Mouse (Mus musculus): ENCODE measurements at regions not wholly inside any gene's neighbourhood (a gene's known extent, or its start where the extent isn't known, plus 50 kb on each side); places are given as distances from the start of the nearest gene placed in this dataset.

DNA sequence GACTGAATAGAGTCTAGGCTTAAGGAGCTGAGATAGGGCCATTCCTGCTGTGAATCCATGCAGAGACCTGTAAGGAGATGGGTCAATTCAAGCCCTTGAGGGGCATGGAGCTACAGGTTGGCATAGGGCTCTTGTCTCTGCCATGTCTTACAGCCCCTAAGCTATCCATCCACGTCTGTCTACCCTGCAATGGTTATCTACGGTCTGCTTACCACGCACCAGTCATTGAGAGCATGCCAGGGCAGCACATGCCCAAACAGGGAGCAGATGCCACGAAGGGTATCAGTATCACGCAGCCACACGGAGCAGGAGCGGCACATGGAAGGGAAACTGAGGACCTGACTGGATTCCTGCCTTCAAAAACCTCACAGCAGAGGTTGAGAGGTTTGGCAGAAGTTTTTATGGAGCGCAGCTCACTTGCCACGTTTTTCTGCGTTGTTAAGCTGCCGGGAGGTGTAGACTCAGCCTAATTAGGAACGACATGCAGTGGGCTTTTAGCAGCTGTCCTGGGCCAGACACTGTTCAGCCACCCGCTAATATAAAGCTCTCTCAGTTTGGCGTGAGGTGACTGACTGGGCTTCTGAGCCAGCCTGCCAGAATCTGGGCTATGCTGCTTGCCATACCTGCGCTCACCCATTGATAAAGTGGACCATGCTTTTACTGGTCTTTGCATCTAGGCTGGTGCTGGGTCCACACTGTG is 102.4 kb upstream of the Fstl4 start:
- DNase-seq (ENCODE audit: low read depth): peak; percentile 79
- no peak for TF ChIP-seq CTCF (IDR thresholded peaks at IDR 0.05; ENCODE audit: borderline replicate concordance, extremely low read depth, insufficient read depth, insufficient read length)
- TF ChIP-seq POLR2A (IDR thresholded peaks at IDR 0.05; ENCODE audit: borderline replicate concordance, extremely low read depth, insufficient read depth, insufficient read length, poor library complexity, severe bottlenecking): no peak

DNA sequence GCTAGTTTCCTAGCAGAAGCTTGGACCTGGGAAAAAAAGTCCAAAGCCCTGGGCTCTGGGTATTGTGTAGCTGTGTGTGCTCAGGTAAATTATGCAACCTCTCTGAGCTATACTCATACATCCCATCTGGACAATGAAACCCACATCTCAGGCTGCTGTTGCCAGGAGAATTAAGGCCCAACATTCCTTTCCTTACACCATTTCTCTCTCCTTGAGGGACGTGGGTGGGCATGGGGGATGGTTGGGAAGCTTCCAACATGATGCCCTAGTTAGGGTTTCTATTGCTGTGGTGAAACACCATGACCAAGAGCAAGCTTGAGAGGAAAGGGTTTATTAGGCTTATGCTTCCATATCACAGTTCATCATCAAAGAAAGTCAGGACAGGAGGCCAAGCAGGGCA is 99.1 kb upstream of the Fstl4 start:
- TF ChIP-seq POLR2A (IDR thresholded peaks at IDR 0.05; ENCODE audit: borderline replicate concordance, extremely low read depth, insufficient read depth, insufficient read length, poor library complexity, severe bottlenecking): no peak
- TF ChIP-seq CTCF (IDR thresholded peaks at IDR 0.05; ENCODE audit: borderline replicate concordance, extremely low read depth, insufficient read depth, insufficient read length): no peak
- no peak for DNase-seq (ENCODE audit: low read depth)

DNA sequence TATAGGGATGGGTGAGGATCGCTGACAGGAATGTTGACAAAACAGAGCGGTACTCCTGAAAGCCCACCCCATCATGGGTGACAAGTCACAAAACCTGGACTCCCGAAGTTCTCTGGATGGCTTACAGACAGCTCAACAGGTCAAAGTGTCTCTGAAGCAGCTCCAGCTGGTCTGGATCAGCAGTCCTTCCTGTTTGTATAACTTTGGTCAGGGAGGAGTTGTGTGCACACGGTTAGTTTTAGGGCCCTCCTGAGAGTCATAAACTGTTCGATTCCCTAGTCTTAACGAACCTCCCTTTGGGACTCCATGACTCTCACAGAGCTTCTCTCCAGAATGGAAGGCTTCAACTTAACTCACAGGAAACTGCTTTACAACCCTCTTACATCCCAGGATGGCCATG is 89.4 kb upstream of the Fstl4 start:
- TF ChIP-seq POLR2A (IDR thresholded peaks at IDR 0.05; ENCODE audit: borderline replicate concordance, extremely low read depth, insufficient read depth, insufficient read length, poor library complexity, severe bottlenecking) (no peak), CTCF (IDR thresholded peaks at IDR 0.05; ENCODE audit: borderline replicate concordance, extremely low read depth, insufficient read depth, insufficient read length) (no peak)
- DNase-seq (ENCODE audit: low read depth): no peak

DNA sequence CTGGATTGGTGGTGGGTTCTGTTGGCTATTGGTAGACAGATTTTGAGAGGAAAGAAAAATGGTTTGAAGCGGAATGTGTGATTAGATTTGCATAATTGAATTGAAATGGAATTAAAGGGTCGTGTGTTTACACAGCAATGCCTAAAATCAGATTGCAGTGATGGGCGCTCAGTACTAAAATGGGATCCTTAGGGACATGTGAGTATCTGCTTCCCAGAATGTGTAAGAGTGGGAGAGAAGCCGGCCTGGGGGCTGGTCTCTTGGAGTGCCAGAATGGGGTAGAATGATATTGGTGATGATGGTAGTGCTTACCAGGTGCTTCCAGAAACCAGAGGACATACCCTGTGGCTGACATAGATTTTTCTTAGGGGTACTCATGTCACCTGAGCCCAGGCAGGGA is 86.2 kb upstream of the Fstl4 start:
- no peak for TF ChIP-seq CTCF (IDR thresholded peaks at IDR 0.05; ENCODE audit: borderline replicate concordance, extremely low read depth, insufficient read depth, insufficient read length)
- DNase-seq (ENCODE audit: low read depth): no peak

DNA sequence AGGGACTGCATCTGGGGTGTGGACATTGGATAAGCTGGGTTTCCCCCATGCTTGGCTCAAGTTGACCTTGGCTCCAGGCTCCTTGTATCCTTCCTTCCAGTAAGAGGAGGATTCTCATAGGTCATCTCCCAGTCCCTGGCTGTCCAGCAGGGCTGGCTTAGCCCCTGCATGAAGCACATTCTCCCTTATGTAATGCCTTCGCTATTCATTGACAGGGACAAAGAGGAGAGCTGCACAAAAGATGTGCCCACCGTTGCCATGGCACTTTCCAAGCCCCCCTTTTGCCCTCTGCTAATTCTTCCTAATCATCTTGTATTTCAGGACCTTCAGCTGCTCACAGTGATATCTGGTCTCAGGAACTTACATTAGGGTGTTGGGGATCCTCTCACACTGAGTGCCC is 79.0 kb upstream of the Fstl4 start:
- peak; percentile 81 for DNase-seq (ENCODE audit: low read depth)
- TF ChIP-seq CTCF (IDR thresholded peaks at IDR 0.05; ENCODE audit: borderline replicate concordance, extremely low read depth, insufficient read depth, insufficient read length): no peak
- TF ChIP-seq POLR2A (IDR thresholded peaks at IDR 0.05; ENCODE audit: borderline replicate concordance, extremely low read depth, insufficient read depth, insufficient read length, poor library complexity, severe bottlenecking): no peak

DNA sequence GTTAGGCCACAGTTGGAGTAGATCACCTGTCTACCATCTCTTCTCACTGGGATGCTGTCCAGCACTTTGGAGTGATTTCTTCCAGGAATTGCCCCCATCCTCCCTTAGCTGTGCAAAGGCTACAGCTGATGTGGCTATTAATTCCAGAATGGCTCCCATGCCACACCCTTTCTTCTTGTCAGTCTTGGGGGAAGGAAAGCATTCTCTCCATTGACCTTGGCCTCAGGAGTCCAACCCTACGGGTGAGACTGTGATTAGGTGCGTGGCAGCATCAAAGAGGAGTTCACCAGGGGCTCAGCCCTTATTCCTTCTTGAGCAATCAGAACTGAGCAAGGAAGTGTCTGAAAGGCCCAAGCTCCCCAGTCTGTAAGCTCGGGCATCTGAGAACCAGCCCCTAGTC is 71.7 kb upstream of the Fstl4 start:
- no peak for DNase-seq (ENCODE audit: low read depth)
- TF ChIP-seq CTCF (IDR thresholded peaks at IDR 0.05; ENCODE audit: borderline replicate concordance, extremely low read depth, insufficient read depth, insufficient read length) (no peak), POLR2A (IDR thresholded peaks at IDR 0.05; ENCODE audit: borderline replicate concordance, extremely low read depth, insufficient read depth, insufficient read length, poor library complexity, severe bottlenecking) (no peak)

DNA sequence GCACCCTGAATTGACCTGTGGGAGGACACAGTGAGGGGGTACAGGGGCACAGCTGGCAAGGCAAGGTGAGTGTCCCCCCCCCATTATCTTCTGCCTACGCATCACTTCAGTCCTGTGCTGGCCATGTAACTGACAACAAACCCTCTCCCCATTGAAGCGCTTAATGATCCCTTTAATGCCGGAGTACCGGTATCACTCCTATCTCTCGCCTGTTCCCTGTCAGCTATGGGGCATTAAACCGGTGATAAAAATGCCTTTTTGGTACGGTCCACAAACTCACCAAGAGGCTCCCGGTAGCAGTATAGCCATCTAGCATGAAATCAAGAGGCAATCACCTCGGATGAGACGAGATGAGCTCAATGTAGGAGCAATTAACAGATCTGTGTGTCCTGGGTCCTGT is 62.8 kb upstream of the Fstl4 start:
- DNase-seq (ENCODE audit: low read depth): no peak
- TF ChIP-seq POLR2A (IDR thresholded peaks at IDR 0.05; ENCODE audit: borderline replicate concordance, extremely low read depth, insufficient read depth, insufficient read length, poor library complexity, severe bottlenecking): no peak
- TF ChIP-seq CTCF (IDR thresholded peaks at IDR 0.05; ENCODE audit: borderline replicate concordance, extremely low read depth, insufficient read depth, insufficient read length): no peak

DNA sequence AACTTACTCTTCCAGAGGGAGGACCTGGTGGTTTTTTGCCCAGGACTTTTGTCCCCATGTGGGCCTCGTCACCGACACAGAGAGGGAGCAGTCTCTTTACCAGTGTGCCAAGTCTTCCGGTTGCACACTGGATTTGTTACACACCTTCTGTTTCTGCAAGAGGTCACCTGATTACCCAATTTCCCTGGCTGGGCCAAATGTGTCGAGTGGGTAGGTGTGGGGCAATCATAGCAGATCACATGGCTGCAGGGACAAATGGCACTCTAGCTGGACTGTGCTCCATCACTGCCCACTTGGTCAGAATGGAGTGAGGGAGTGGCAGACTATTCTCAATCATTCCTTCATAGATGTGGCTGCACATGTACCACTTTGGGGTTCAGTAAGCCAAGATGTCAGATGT is 61.0 kb upstream of the Fstl4 start:
- TF ChIP-seq POLR2A (IDR thresholded peaks at IDR 0.05; ENCODE audit: borderline replicate concordance, extremely low read depth, insufficient read depth, insufficient read length, poor library complexity, severe bottlenecking) (no peak), CTCF (IDR thresholded peaks at IDR 0.05; ENCODE audit: borderline replicate concordance, extremely low read depth, insufficient read depth, insufficient read length) (no peak)
- no peak for DNase-seq (ENCODE audit: low read depth)
